Mouse (Mus musculus): Measurements from ENCODE around the gene Tepp.

The Tepp gene

GRCm38 (mm10) chr8:95331156-95331719 is 20.9 kb downstream of the Tepp start:
- DNase-seq (ENCODE audit: low read depth), result no peak

- DNase-seq (ENCODE audit: low read depth), result peak; percentile 95
Observed at GRCm38 (mm10) chr8:95331720-95332436, 21.5 kb downstream of the Tepp start, which contains the start of the genes Zfp319 and Usb1. Gene Zfp319, minus strand, starts transcription at chr8:95331950. Gene Usb1, plus strand, starts transcription at chr8:95332284.

GRCm38 (mm10) chr8:95332437-95333199 is 22.3 kb downstream of the Tepp start:
- no peak for DNase-seq (ENCODE audit: low read depth)

GRCm38 (mm10) chr8:95335706-95336105 is 25.3 kb downstream of the Tepp start:
- no peak for DNase-seq (ENCODE audit: low read depth)

- DNase-seq (ENCODE audit: low read depth), result no peak
Observed at GRCm38 (mm10) chr8:95336363-95336762, 26.0 kb downstream of the Tepp start.

GRCm38 (mm10) chr8:95341721-95342120 is 31.4 kb downstream of the Tepp start:
- DNase-seq (ENCODE audit: low read depth), result no peak

- DNase-seq (ENCODE audit: low read depth), result no peak
Observed at GRCm38 (mm10) chr8:95344668-95345067, 34.3 kb downstream of the Tepp start.

GRCm38 (mm10) chr8:95346643-95347545 is 36.5 kb downstream of the Tepp start:
- peak; percentile 72 for DNase-seq (ENCODE audit: low read depth)

GRCm38 (mm10) chr8:95348356-95348755 is 38.0 kb downstream of the Tepp start:
- DNase-seq (ENCODE audit: low read depth), result no peak

- no peak for DNase-seq (ENCODE audit: low read depth)
Observed at GRCm38 (mm10) chr8:95348811-95349630, 38.7 kb downstream of the Tepp start.

- DNase-seq (ENCODE audit: low read depth), result no peak
Observed at GRCm38 (mm10) chr8:95351461-95351860, 41.1 kb downstream of the Tepp start.

GRCm38 (mm10) chr8:95352151-95352870 is 41.9 kb downstream of the Tepp start, which contains the start of gene Mmp15:
Gene Mmp15, plus strand, starts transcription at chr8:95352268.
- no peak for DNase-seq (ENCODE audit: low read depth)

GRCm38 (mm10) chr8:95352871-95353866 is 42.8 kb downstream of the Tepp start:
- DNase-seq (ENCODE audit: low read depth), result no peak

GRCm38 (mm10) chr8:95354606-95355005 is 44.2 kb downstream of the Tepp start:
- DNase-seq (ENCODE audit: low read depth), result no peak

GRCm38 (mm10) chr8:95358550-95359411 is 48.4 kb downstream of the Tepp start:
- DNase-seq (ENCODE audit: low read depth), result no peak

- no peak for DNase-seq (ENCODE audit: low read depth)
Observed at GRCm38 (mm10) chr8:95360181-95361015, 50.0 kb downstream of the Tepp start.

GRCm38 (mm10) chr8:95361016-95361341 is 50.6 kb downstream of the Tepp start:
- DNase-seq (ENCODE audit: low read depth), result no peak
